Mouse (Mus musculus) testis, adult 2 months (tissue): ENCODE data around the gene Neurl2.

Experiments used
- CTCF ChIP-seq: fragments of 200-500 bp; IDR thresholded peaks from 2 replicates; pipeline ENCODE4 v1.5.1; 2012; ENCODE audit warnings: low read depth, mild to moderate bottlenecking, inconsistent platforms, low read length, moderate library complexity; ENCODE audit not compliant: control insufficient read depth, insufficient read depth, insufficient replicate concordance
- POLR2A ChIP-seq: fragments of 200-500 bp; IDR thresholded peaks from 2 replicates; pipeline ENCODE4 v1.6.1; 2012; ENCODE audit warnings: low read depth, mild to moderate bottlenecking, inconsistent platforms, low read length, moderate library complexity; ENCODE audit not compliant: control insufficient read depth

DNA sequence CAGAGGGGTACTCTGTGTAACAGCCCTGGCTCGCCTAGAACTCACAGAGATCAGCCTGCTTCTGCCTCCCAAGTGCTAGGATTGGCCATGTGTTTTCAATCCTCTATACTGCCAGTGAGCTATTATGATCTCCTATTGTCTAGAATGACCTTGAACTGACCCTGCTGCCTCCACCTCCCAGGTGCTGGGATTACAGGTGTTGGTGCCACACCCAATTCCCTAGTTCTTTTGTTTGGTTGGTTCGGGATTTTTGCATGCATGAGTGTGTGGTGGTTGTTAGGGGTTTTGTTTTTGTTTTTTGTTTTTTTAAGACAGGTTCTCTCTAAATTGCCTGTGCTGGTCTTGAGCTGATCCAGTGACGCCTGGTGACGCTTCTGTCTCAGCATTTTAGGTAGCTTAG is 9.3 kb downstream of the Neurl2 start:
- TF ChIP-seq CTCF (no peak), POLR2A (no peak)
